Mouse (Mus musculus) limb, embryonic 12.5 days (tissue): ENCODE measurements around the gene Tspan7. TPM values are rescaled to one million over a fixed set of nuclear protein-coding genes. Genes with fewer than 3 reads are reported as not detected.

Experiments
- ATAC-seq: fragments of 200-750 bp; cut with Nextera tagmentation; 2 replicates; pipeline ENCODE4 v1.8.0; 2017; ENCODE audit warnings: low read depth, moderate TSS enrichment; ENCODE audit not compliant: insufficient number of reproducible peaks, insufficient read depth, low FRiP score, low TSS enrichment
- H3K27ac ChIP-seq: fragments of 300-500 bp; sonication (generic); 2 replicates; pipeline ENCODE4 v1.5.1; 2016; ENCODE audit warnings: mild to moderate bottlenecking, moderate library complexity
- H3K27me3 ChIP-seq: fragments of 300-500 bp; sonication (generic); 2 replicates; pipeline ENCODE4 v1.6.1; 2016; ENCODE audit warnings: mild to moderate bottlenecking, moderate library complexity
- H3K36me3 ChIP-seq: fragments of 300-500 bp; sonication (generic); 2 replicates; pipeline ENCODE4 v1.6.1; 2016; ENCODE audit warnings: mild to moderate bottlenecking, moderate library complexity
- H3K4me1 ChIP-seq: fragments of 300-500 bp; sonication (generic); replicated peaks from 2 replicates; pipeline ENCODE4 v1.6.1; 2016
- H3K4me2 ChIP-seq: fragments of 300-500 bp; sonication (generic); 2 replicates; pipeline ENCODE4 v1.6.1; 2016; ENCODE audit warnings: mild to moderate bottlenecking, moderate library complexity
- H3K4me3 ChIP-seq: fragments of 300-500 bp; sonication (generic); replicated peaks from 2 replicates; pipeline ENCODE4 v1.5.1; 2016; ENCODE audit warnings: mild to moderate bottlenecking
- H3K9ac ChIP-seq: fragments of 300-500 bp; sonication (generic); replicated peaks from 2 replicates; pipeline ENCODE4 v1.6.1; 2016; ENCODE audit warnings: mild to moderate bottlenecking, moderate library complexity
- H3K9me3 ChIP-seq: fragments of 300-500 bp; sonication (generic); 2 replicates; pipeline ENCODE4 v1.6.1; 2016; ENCODE audit warnings: mild to moderate bottlenecking, moderate library complexity
- polyA plus RNA-seq: library from polyadenylated mRNA; unstranded; fragments of >200 nt; fragmentation: Nextera tagmentation; extraction: Ambion mirVana; gene quantifications from 2 replicates; pipeline ENCODE4 v1.2.1, GENCODE M21; 2016

Tspan7 gene
- polyA plus RNA-seq, 1 experiment from 2014 or later: 50.5 TPM

DNA sequence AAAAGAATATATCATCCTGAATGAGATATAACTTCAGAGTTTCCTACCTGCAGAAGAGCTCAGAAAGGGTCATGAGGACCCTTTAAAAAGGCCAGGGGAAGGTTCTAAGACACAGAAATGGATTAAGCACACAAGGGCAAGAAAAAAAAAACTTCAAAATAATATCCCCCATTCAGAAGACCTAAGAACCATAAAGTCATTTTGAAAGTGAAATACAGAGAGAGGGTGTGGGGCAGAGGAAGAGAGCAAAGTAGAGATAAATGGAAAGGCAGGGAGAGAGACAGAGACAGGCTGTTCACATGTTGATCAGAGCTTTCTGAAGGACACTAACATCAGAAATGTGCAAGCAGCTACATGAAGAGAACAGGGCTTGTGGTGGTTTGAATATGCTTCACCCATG is 156.1 kb downstream of the Tspan7 start:
- Histone ChIP-seq H3K4me3 (no peak overlapping the region), H3K9me3 (no peaks in the 10 kb centered on the region), H3K27ac (no peak overlapping the region), H3K27me3 (no peaks in the 10 kb centered on the region), H3K4me1 (no peaks in the 10 kb centered on the region), H3K36me3 (no peaks in the 10 kb centered on the region), H3K9ac (no peak overlapping the region), H3K4me2 (no peak overlapping the region)
- no peak for ATAC-seq

Other genes with a start within 250 kb of the Tspan7 start
- gene Otc, start 232.9 kb upstream of the Tspan7 start, polyA plus RNA-seq: not detected in 2 replicates
- gene Mid1ip1, start 229.9 kb downstream of the Tspan7 start, polyA plus RNA-seq: 22.5 and 24.4 TPM in 2 replicates